Mouse (Mus musculus): ENCODE measurements around the gene Ppt2. TPM values are rescaled to one million over a fixed set of nuclear protein-coding genes. Genes with fewer than 3 reads are reported as not detected.

Gene Ppt2
- polyA plus RNA-seq (2012; ENCODE audit: insufficient read depth, insufficient read length, missing spikeins), result 30.2 and 32.3 TPM in 2 replicates

- H3K27ac ChIP-seq (replicated peaks; ENCODE audit: low read depth, low read length), result peak within 1 kb of the TSS; percentile 95
- H3K4me1 ChIP-seq (ENCODE audit: control insufficient read depth, insufficient read depth, insufficient read length, low read length), result peaks cover 5% of the 10 kb centered on the region
- H3K4me3 ChIP-seq (ENCODE audit: insufficient read depth, low read depth, low read length), result peak within 1 kb of the TSS; percentile 59
These were observed at the start of gene Ppt2 for GRCm38 (mm10) chr17:34627943-34628643. Gene Ppt2 (minus strand): TSS chr17:34628510.

DNA sequence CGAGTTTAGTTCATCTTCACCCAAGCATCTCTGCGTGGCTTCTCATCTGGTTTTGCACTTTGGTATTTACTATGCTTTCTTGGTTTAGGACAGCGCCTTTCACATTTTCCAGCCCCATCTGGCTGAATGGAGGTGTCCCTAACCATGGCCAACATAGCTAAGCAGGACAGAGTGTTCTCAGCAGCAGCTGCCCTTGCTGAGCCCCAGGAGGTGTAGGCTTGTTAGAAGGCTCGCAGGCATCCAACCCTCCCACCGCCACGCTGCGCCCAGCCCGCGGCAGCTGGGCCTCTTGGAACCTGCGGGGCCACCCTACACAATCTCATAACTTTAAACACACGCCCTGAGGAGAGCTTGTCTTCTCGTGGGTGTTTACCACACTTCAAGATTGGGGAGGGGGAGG lies 48.4 kb upstream of the Ppt2 start:
- no peak overlapping the region for H3K27ac ChIP-seq (replicated peaks; ENCODE audit: low read depth, low read length)
- peaks cover 9% of the 10 kb centered on the region; the same call in 1 of the 2 replicates for H3K4me1 ChIP-seq (ENCODE audit: control insufficient read depth, insufficient read depth, insufficient read length, low read length)
- no peak overlapping the region for H3K4me3 ChIP-seq (ENCODE audit: insufficient read depth, low read depth, low read length)

DNA sequence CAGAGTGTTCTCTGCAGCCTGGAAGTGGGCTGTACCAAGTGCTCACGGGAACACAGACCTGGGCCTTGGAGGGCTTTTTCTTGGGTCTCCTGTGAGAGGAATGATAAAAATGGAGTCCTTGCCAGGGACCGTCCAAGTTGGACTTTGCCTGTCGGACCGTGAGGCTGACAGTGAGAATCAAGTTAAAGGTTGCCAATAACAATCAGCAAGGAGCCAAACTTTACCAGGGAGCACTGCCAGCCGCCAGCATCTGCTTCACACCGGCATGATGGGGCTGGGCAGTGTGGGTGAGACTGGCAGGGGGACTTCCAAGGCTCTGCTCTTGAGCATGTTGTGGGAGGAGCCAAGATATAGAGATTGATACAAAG lies 47.8 kb upstream of the Ppt2 start:
- H3K27ac ChIP-seq (replicated peaks; ENCODE audit: low read depth, low read length), result no peak overlapping the region
- H3K4me1 ChIP-seq (ENCODE audit: control insufficient read depth, insufficient read depth, insufficient read length, low read length), result peaks cover 5% of the 10 kb centered on the region; the same call in 1 of the 2 replicates
- no peak overlapping the region for H3K4me3 ChIP-seq (ENCODE audit: insufficient read depth, low read depth, low read length)

DNA sequence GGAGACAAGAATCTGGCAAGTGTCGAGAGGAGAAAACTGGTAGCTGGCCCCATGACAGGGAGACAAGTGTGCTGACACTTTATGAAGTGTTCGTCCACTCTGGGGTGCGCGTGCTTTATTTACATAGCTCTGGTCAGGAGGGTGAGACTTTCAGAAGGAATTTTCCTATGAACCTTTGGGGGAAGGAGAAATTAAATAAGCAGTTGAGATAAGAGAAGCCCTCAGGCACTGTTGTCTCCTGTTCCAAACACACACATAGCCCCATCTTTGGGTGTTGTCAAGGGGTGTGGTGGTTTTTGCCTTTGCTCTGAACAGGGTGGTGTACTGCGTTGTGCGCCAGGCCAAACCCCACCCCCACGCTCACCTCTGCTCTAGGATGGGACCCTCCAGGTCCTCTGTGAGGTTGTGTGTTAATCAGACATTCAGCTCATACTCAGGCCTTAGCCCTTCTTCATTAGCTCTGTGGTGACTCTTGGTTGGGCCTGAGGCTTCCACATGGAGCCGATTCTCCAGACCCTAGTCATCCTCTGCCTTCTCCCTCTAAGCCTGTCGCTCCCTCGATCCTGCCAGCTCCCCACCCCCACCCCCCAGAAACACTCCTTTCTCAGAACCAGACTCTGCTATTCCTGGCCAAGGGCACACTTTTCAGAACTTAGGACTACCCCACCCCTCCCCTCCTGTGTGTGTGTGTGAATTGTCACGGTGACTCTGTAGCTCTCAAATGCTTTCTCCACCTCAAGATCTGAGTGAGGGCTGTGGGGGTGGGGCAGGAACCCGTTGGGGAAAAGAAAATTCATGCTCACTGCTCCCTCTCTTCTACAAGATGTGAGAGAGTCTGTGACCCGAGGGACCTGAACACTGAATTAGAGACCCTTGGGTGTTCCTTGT lies 47.1 kb upstream of the Ppt2 start:
- Histone ChIP-seq H3K4me1 (ENCODE audit: control insufficient read depth, insufficient read depth, insufficient read length, low read length) (no peaks in the 10 kb centered on the region), H3K4me3 (ENCODE audit: insufficient read depth, low read depth, low read length) (no peak overlapping the region), H3K27ac (replicated peaks; ENCODE audit: low read depth, low read length) (no peak overlapping the region)

- H3K4me1 ChIP-seq (ENCODE audit: control insufficient read depth, insufficient read depth, insufficient read length, low read length), result no peaks in the 10 kb centered on the region; the same call in 1 of the 2 replicates
These were observed 46.4 kb upstream of the Ppt2 start for GRCm38 (mm10) chr17:34674524-34675204.

GRCm38 (mm10) chr17:34673139-34673538 lies 44.8 kb upstream of the Ppt2 start:
- H3K4me3 ChIP-seq (ENCODE audit: insufficient read depth, low read depth, low read length), result no peak overlapping the region
- no peaks in the 10 kb centered on the region; the same call in 1 of the 2 replicates for H3K4me1 ChIP-seq (ENCODE audit: control insufficient read depth, insufficient read depth, insufficient read length, low read length)
- no peak overlapping the region for H3K27ac ChIP-seq (replicated peaks; ENCODE audit: low read depth, low read length)

More at GRCm38 (mm10) chr17:34674524-34675204, 46.4 kb upstream of the Ppt2 start:
- Histone ChIP-seq H3K27ac (replicated peaks; ENCODE audit: low read depth, low read length) (no peak overlapping the region), H3K4me3 (ENCODE audit: insufficient read depth, low read depth, low read length) (no peak overlapping the region)

- Histone ChIP-seq H3K4me1 (ENCODE audit: control insufficient read depth, insufficient read depth, insufficient read length, low read length) (no peaks in the 10 kb centered on the region; the same call in 1 of the 2 replicates), H3K27ac (replicated peaks; ENCODE audit: low read depth, low read length) (no peak overlapping the region), H3K4me3 (ENCODE audit: insufficient read depth, low read depth, low read length) (no peak overlapping the region)
These were observed 44.0 kb upstream of the Ppt2 start for GRCm38 (mm10) chr17:34672246-34672792.

DNA sequence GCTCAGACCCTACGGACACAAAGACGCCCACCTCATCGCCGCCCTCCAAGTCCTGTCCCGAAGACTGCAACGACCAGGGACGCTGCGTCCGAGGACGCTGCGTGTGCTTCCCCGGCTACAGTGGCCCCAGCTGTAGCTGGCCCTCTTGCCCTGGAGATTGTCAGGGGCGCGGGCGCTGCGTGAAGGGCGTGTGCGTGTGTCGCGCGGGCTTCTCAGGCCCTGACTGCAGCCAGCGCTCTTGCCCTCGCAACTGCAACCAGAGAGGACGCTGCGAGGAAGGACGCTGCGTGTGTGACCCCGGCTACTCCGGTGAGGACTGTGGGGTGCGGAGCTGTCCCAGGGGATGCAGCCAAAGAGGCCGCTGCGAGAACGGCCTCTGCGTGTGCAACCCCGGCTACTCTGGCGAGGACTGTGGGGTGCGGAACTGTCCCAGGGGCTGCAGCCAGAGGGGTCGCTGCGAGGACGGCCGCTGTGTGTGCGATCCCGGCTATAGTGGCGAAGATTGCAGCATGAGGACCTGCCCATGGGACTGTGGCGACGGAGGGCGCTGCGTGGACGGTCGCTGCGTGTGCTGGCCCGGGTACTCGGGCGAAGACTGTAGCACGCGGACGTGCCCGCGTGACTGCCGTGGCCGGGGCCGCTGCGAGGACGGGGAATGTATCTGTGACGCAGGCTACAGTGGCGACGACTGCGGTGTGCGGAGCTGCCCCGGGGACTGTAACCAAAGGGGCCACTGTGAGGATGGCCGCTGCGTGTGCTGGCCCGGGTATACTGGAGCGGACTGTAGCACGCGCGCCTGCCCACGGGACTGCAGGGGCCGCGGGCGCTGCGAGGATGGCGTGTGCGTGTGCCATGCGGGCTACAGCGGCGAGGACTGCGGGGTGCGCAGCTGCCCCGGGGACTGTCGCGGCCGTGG lies 43.1 kb upstream of the Ppt2 start:
- H3K27ac ChIP-seq (replicated peaks; ENCODE audit: low read depth, low read length), result no peak overlapping the region
- 0 out of 2 replicates have a peak overlapping the region, but pooled peaks have one; percentile 16 for H3K4me3 ChIP-seq (ENCODE audit: insufficient read depth, low read depth, low read length)
- no peaks in the 10 kb centered on the region; the same call in 1 of the 2 replicates for H3K4me1 ChIP-seq (ENCODE audit: control insufficient read depth, insufficient read depth, insufficient read length, low read length)

GRCm38 (mm10) chr17:34670235-34670634 lies 41.9 kb upstream of the Ppt2 start, which contains the start of gene Tnxb:
Gene Tnxb (plus strand): TSS chr17:34670535.
- no peak within 1 kb of the TSS for H3K27ac ChIP-seq (replicated peaks; ENCODE audit: low read depth, low read length)

GRCm38 (mm10) chr17:34664472-34664871 lies 36.2 kb upstream of the Ppt2 start:
- Histone ChIP-seq H3K4me1 (ENCODE audit: control insufficient read depth, insufficient read depth, insufficient read length, low read length) (peaks cover 3% of the 10 kb centered on the region; the same call in 1 of the 2 replicates), H3K27ac (replicated peaks; ENCODE audit: low read depth, low read length) (no peak overlapping the region), H3K4me3 (ENCODE audit: insufficient read depth, low read depth, low read length) (no peak overlapping the region)

More at GRCm38 (mm10) chr17:34670235-34670634, 41.9 kb upstream of the Ppt2 start, which contains the start of gene Tnxb:
- Histone ChIP-seq H3K4me3 (ENCODE audit: insufficient read depth, low read depth, low read length) (0 out of 2 replicates have a peak within 1 kb of the TSS, but pooled peaks have one; percentile 16), H3K4me1 (ENCODE audit: control insufficient read depth, insufficient read depth, insufficient read length, low read length) (no peaks in the 10 kb centered on the region; the same call in 1 of the 2 replicates)

DNA sequence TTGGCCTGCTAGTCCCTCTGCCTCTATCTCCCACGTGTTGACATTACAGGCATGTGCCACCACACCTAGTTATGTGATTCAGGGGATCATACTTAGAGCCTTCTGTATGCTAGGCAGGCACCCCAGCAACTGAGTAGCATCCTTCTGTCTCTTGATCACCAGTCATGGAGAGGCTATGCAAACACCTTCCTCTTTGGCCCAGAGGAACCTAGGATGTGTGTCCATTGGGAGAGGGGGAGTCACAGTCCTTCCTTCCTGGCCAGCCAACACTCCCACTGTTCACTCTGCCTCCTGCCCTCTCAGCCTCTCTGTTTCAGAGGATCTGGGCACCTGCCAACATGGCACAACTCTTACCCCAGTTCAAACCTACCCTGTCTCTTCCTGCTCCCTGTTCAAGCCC lies 35.2 kb upstream of the Ppt2 start:
- Histone ChIP-seq H3K27ac (replicated peaks; ENCODE audit: low read depth, low read length) (no peak overlapping the region), H3K4me3 (ENCODE audit: insufficient read depth, low read depth, low read length) (no peak overlapping the region), H3K4me1 (ENCODE audit: control insufficient read depth, insufficient read depth, insufficient read length, low read length) (peaks cover 3% of the 10 kb centered on the region; the same call in 1 of the 2 replicates)

DNA sequence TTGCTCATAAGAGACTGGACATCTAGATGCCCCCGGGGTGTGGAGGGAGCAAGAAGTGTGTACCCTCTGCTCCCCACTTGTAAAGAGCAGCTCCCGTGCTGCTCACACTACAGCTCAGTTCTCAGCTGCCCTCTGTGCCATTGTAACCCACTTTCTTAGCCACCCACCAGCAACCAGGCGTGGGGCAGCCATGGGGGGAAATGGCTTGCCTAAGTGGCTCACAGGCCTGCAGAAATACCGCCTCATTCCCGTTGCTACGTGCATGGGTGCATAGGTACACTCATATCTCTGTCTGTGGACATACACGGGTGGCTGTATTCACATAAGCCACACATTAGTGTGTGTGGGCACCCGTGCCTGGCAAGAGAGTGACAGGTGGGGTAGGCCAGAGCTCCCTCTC lies 34.7 kb upstream of the Ppt2 start:
- peaks cover 3% of the 10 kb centered on the region; the same call in 1 of the 2 replicates for H3K4me1 ChIP-seq (ENCODE audit: control insufficient read depth, insufficient read depth, insufficient read length, low read length)
- peak overlapping the region; percentile 4; the same call in 1 of the 2 replicates for H3K4me3 ChIP-seq (ENCODE audit: insufficient read depth, low read depth, low read length)
- H3K27ac ChIP-seq (replicated peaks; ENCODE audit: low read depth, low read length), result no peak overlapping the region

GRCm38 (mm10) chr17:34662468-34662867 lies 34.2 kb upstream of the Ppt2 start:
- Histone ChIP-seq H3K4me3 (ENCODE audit: insufficient read depth, low read depth, low read length) (peak overlapping the region; percentile 4), H3K4me1 (ENCODE audit: control insufficient read depth, insufficient read depth, insufficient read length, low read length) (peaks cover 3% of the 10 kb centered on the region), H3K27ac (replicated peaks; ENCODE audit: low read depth, low read length) (peak overlapping the region; percentile 30; the same call in 1 of the 2 replicates)
